Mouse (Mus musculus) CD4-positive naive resting alpha-beta T cell, adult 57 days (primary cell): Measurements from ENCODE around the gene Nhlrc4. TPM values are rescaled to one million over a fixed set of nuclear protein-coding genes. Genes with fewer than 3 reads are reported as not detected.

Experiments
- total RNA-seq: library from RNA; stranded (reverse); gene quantifications from one replicate; pipeline ENCODE4 v1.2.4, GENCODE M21; 2023

The Nhlrc4 gene
- total RNA-seq, result not detected

GRCm38 (mm10) chr17:25944366-25945163, at the start of gene Nhlrc4, which contains the start of gene Pigq:
Gene Nhlrc4 (minus strand): TSS chr17:25944961.
Gene Pigq (minus strand): TSS chr17:25944936.

GRCm38 (mm10) chr17:25985306-25986294, 40.8 kb upstream of the Nhlrc4 start, which contains the start of gene Capn15:
Gene Capn15 (minus strand): TSS chr17:25985796.

GRCm38 (mm10) chr17:25951803-25952623, 7.3 kb upstream of the Nhlrc4 start, which contains the start of gene A930017K11Rik:
Gene A930017K11Rik (minus strand): TSS chr17:25952565.

GRCm38 (mm10) chr17:25919144-25919785, 25.5 kb downstream of the Nhlrc4 start, which contains the start of gene Rab40c:
Gene Rab40c (minus strand): TSS chr17:25919727.

Other genes starting within 250 kb of the Nhlrc4 start
- not detected for gene Gng13, start 227.8 kb downstream of the Nhlrc4 start, total RNA-seq
- 7.2 TPM for gene Chtf18, start 217.5 kb downstream of the Nhlrc4 start, total RNA-seq
- gene Rpusd1, start 217.3 kb downstream of the Nhlrc4 start, total RNA-seq, result 5.6 TPM
- gene Mslnl, start 208.9 kb downstream of the Nhlrc4 start, total RNA-seq, result not detected
- gene Msln, start 190.6 kb downstream of the Nhlrc4 start, total RNA-seq, result 2.0 TPM
- gene Narfl, start 171.2 kb downstream of the Nhlrc4 start, total RNA-seq, result 18.2 TPM
- 28.0 TPM for gene Haghl, start 159.3 kb downstream of the Nhlrc4 start, total RNA-seq
- not detected for gene Ccdc78, start 158.4 kb downstream of the Nhlrc4 start, total RNA-seq
- gene Fam173a, start 152.1 kb downstream of the Nhlrc4 start, total RNA-seq, result 56.0 TPM
- gene AC134908.4, start 149.3 kb downstream of the Nhlrc4 start, total RNA-seq, result not detected
- 22.5 TPM for gene Metrn, start 147.8 kb downstream of the Nhlrc4 start, total RNA-seq
- not detected for gene Fbxl16, start 135.9 kb downstream of the Nhlrc4 start, total RNA-seq
- gene Wdr24, start 121.3 kb downstream of the Nhlrc4 start, total RNA-seq, result 19.9 TPM
- 32.6 TPM for gene Jmjd8, start 116.1 kb downstream of the Nhlrc4 start, total RNA-seq
- gene Stub1, start 111.6 kb downstream of the Nhlrc4 start, total RNA-seq, result 74.2 TPM
- gene Rhbdl1, start 107.7 kb downstream of the Nhlrc4 start, total RNA-seq, result 11.7 TPM
- 11.6 TPM for gene Gm20683, start 103.2 kb downstream of the Nhlrc4 start, total RNA-seq
- gene Rhot2, start 100.1 kb downstream of the Nhlrc4 start, total RNA-seq, result 77.4 TPM
- gene Wdr90, start 83.5 kb downstream of the Nhlrc4 start, total RNA-seq, result 28.6 TPM
- 3.6 TPM for gene Mcrip2, start 76.2 kb downstream of the Nhlrc4 start, total RNA-seq
- 29.1 TPM for gene Mettl26, start 69.9 kb downstream of the Nhlrc4 start, total RNA-seq
- 9.4 TPM for gene Wfikkn1, start 64.1 kb downstream of the Nhlrc4 start, total RNA-seq
- gene Rab40c, start 25.2 kb downstream of the Nhlrc4 start, total RNA-seq, result 22.2 TPM
- 56.0 TPM for gene Pigq, start within 50 bp of the Nhlrc4 start, total RNA-seq
- not detected for gene A930017K11Rik, start 7.6 kb upstream of the Nhlrc4 start, total RNA-seq
- gene Capn15, start 40.8 kb upstream of the Nhlrc4 start, total RNA-seq, result 40.8 TPM
- 22.1 TPM for gene Rab11fip3, start 124.6 kb upstream of the Nhlrc4 start, total RNA-seq
- 5.7 TPM for gene Decr2, start 145.4 kb upstream of the Nhlrc4 start, total RNA-seq
- 5.0 TPM for gene Nme4, start 150.6 kb upstream of the Nhlrc4 start, total RNA-seq
- 23.6 TPM for gene Tmem8, start 168.3 kb upstream of the Nhlrc4 start, total RNA-seq
- gene Mrpl28, start 178.5 kb upstream of the Nhlrc4 start, total RNA-seq, result 41.8 TPM
- 115 TPM for gene Axin1, start 193.7 kb upstream of the Nhlrc4 start, total RNA-seq